Mouse (Mus musculus) neural tube, embryonic 11.5 days (tissue): ENCODE measurements around the gene Gm42417. TPM values are rescaled to one million over a fixed set of nuclear protein-coding genes. Genes with fewer than 3 reads are reported as not detected.

ENCODE experiments used
- ATAC-seq: fragments of 200-750 bp; cut with Nextera tagmentation; 2 replicates; pipeline ENCODE4 v1.8.0; 2017; ENCODE audit warnings: moderate number of reproducible peaks, mild to moderate bottlenecking, moderate TSS enrichment, moderate library complexity; ENCODE audit not compliant: insufficient read depth, low FRiP score, low TSS enrichment
- DNase-seq: peaks from one replicate; pipeline ENCODE4 v3.0.0-alpha.2; 2015; ENCODE audit warnings: low spot score
- H3K27ac ChIP-seq: fragments of 300-500 bp; sonication (generic); 2 replicates; pipeline ENCODE4 v1.5.1; 2014; ENCODE audit warnings: low read depth, mild to moderate bottlenecking, low read length
- H3K27me3 ChIP-seq: fragments of 300-500 bp; sonication (generic); 2 replicates; pipeline ENCODE4 v1.6.1; 2014; ENCODE audit warnings: mild to moderate bottlenecking, low read length, mixed read lengths; ENCODE audit not compliant: control insufficient read depth, insufficient read depth
- H3K36me3 ChIP-seq: fragments of 300-500 bp; sonication (generic); 2 replicates; pipeline ENCODE4 v1.6.1; 2014; ENCODE audit warnings: mild to moderate bottlenecking, low read length, moderate library complexity, mixed read lengths; ENCODE audit not compliant: control insufficient read depth, insufficient read depth
- H3K4me1 ChIP-seq: fragments of 300-500 bp; sonication (generic); 2 replicates; pipeline ENCODE4 v1.6.1; 2014; ENCODE audit warnings: low read length, mixed read lengths; ENCODE audit not compliant: control insufficient read depth, insufficient read depth
- H3K4me2 ChIP-seq: fragments of 300-500 bp; sonication (generic); 2 replicates; pipeline ENCODE4 v1.6.1; 2014; ENCODE audit warnings: low read depth, mild to moderate bottlenecking, moderate library complexity
- H3K4me3 ChIP-seq: fragments of 300-500 bp; sonication (generic); 2 replicates; pipeline ENCODE4 v1.5.1; 2014; ENCODE audit warnings: low read depth, low read length
- H3K9ac ChIP-seq: fragments of 300-500 bp; sonication (generic); 2 replicates; pipeline ENCODE4 v1.6.1; 2014; ENCODE audit warnings: mild to moderate bottlenecking, low read length
- H3K9me3 ChIP-seq: fragments of 300-500 bp; sonication (generic); 2 replicates; pipeline ENCODE4 v1.6.1; 2016; ENCODE audit warnings: low read length; ENCODE audit not compliant: control insufficient read depth
- WGBS: fragments of 180-500 bp; shearing (Covaris S2); extraction: QIAGEN DNeasy Blood & Tissue Kit; methylation state at CpG from one replicate; pipeline ENCODE4 v1.1.7; 2014; 5-methylcytosine and 5-hydroxymethylcytosine counted together
- polyA plus RNA-seq: library from polyadenylated mRNA; unstranded; fragments of >200 nt; fragmentation: Nextera tagmentation; extraction: Ambion mirVana; gene quantifications from 2 replicates; pipeline ENCODE4 v1.2.1, GENCODE M21; 2014

Gene Gm42417
- polyA plus RNA-seq, result 0.28 TPM in 1 of 2 replicates, not detected in the other

DNA sequence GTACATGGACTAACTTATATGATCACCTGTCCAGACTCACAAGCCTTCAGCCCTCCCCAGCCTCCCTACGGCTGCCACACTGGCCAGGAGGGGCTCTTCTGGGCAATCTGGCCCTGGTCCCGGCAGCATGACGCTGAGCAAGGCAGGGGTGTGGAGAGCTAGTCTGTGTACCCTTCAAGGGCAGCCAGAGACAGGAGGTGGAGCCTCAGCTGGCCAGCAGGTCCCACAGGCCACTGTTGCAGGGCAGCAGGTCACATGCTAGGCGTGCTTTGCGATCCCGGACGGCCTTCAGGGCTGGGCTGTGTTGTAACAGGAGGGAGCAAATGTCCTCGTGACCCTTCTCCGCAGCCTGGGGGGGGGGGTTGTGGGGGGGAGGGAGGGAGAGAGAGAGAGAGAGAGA is at the start of gene Gm42417:
Gene Gm42417, minus strand, starts transcription at position 244 of the 400 bp plus-strand sequence.
- DNase-seq (no peak), ATAC-seq (no peak)
- peaks cover 7% of the 10 kb centered on the region; the same call in 1 of the 2 replicates for H3K36me3 ChIP-seq
- H3K4me1 ChIP-seq, result no peaks in the 10 kb centered on the region
- no peak within 1 kb of the TSS for H3K27ac ChIP-seq
- 47% methylated on average over 9 of the region's 9 CpGs for WGBS
- H3K4me3 ChIP-seq, result no peak within 1 kb of the TSS
- H3K9ac ChIP-seq, result no peak within 1 kb of the TSS
- H3K9me3 ChIP-seq, result no peaks in the 10 kb centered on the region
- H3K4me2 ChIP-seq, result no peak within 1 kb of the TSS
- H3K27me3 ChIP-seq, result no peaks in the 10 kb centered on the region

DNA sequence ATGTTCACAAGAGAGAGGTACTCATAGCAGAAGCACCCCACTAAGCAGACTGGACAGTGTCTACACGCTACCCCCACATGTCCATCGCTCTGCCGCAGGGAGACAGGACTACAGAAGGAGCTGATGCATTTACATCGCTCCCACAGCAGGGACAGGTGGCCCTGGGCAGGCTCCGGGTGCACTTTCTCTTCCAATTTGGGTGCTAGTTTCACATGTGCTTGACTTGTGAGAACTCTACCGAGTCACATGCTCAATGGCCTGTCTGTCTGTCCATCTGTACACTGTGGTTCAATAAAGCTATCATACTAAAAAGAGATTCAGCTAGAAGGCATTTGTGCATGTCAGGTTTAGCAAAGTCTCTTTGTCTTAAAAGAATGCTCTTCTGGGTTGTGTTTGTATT is 48.6 kb upstream of the Gm42417 start:
- H3K36me3 ChIP-seq, result no peaks in the 10 kb centered on the region
- H3K27ac ChIP-seq, result no peak overlapping the region
- no peaks in the 10 kb centered on the region for H3K27me3 ChIP-seq
- H3K4me3 ChIP-seq, result no peak overlapping the region
- ATAC-seq (no peak), DNase-seq (no peak)
- H3K9ac ChIP-seq, result no peak overlapping the region
- H3K4me2 ChIP-seq, result no peak overlapping the region
- peaks cover 12% of the 10 kb centered on the region for H3K4me1 ChIP-seq
- 84% methylated on average over 6 of the region's 6 CpGs for WGBS
- H3K9me3 ChIP-seq, result no peaks in the 10 kb centered on the region

DNA sequence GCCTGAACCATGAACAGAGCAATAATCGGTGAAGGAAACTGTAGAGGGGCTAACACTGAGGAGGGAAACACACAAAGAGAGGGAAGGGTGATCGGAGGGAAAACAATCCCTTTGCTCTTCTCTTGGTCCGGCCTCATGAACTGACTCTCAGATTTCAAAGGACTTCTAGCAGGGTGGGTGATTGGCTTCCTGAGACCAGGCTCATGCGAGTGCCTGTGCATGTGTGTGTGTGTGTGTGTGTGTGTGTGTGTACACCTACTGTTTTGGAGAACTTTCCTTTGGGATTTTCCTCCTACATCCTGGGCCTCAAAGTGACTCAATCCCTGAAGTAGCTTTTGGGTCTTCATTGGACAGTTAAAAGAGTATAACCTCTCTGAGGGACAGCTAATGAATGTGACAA is 47.1 kb upstream of the Gm42417 start:
- Histone ChIP-seq H3K27ac (no peak overlapping the region), H3K36me3 (no peaks in the 10 kb centered on the region), H3K9me3 (no peaks in the 10 kb centered on the region), H3K4me1 (peaks cover 12% of the 10 kb centered on the region), H3K9ac (no peak overlapping the region), H3K4me3 (no peak overlapping the region), H3K27me3 (no peaks in the 10 kb centered on the region), H3K4me2 (no peak overlapping the region)
- ATAC-seq (no peak), DNase-seq (no peak)
- 20% methylated on average over 4 of the region's 4 CpGs for WGBS

DNA sequence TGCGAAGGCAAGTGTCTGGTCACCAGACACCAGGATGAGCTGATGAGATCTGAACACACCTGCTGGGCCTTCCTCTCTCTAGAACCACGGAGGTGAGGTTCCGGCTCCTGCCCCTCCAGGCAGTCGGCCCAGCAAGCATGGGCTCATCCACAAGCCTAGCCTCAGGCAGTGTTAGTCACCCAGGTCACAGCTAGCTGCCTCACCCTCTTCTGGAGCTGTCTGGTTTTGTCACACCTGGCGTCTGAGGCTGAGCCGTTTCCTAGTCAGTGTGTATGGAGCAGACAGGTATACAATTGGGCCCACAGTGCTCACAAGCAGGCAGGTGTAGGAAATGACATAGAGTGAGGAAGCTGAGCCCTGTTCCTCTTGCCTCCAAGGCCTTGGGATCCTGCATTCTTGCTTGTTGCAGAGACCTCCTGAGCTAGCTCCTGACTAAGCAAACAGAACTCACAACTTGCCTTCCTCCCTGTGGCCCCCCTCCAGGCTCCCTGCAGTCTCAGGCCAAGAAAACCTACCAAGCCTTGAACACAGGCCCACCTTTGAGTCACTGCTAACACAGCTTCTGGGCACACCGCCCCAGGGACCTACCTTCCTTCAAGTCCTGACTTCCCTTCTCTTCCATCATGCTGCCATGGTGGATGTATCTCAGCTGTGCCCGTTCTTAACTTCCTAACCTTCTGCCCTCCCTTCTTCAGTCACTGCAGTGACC is 44.3 kb upstream of the Gm42417 start:
- Histone ChIP-seq H3K27ac (no peak overlapping the region), H3K36me3 (no peaks in the 10 kb centered on the region), H3K9me3 (no peaks in the 10 kb centered on the region), H3K4me1 (peaks cover 19% of the 10 kb centered on the region), H3K27me3 (no peaks in the 10 kb centered on the region), H3K9ac (no peak overlapping the region), H3K4me2 (no peak overlapping the region), H3K4me3 (no peak overlapping the region)
- ATAC-seq, result no peak
- 80% methylated on average over 8 of the region's 8 CpGs for WGBS
- no peak for DNase-seq

DNA sequence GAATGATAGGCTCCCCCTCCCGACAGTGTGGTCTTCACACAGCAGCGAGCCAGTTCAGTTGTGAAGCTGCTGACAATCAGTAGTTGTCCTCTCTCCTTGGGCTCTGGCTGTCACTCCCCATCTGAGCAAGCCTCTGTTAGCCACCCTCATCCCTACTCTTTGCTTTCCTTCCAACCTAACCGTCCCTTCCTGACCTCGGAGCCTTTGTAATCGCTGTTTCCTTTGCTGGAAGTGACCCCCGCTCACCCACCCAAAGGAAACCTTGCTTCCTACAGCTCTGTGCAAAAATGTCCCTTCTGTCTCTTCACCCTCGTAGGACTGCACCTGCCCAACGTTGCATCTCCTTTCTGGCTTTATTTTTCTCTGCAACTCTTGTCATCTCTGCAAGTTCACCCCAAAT is 43.0 kb upstream of the Gm42417 start:
- Histone ChIP-seq H3K9me3 (no peaks in the 10 kb centered on the region), H3K36me3 (no peaks in the 10 kb centered on the region), H3K4me2 (no peak overlapping the region), H3K4me3 (no peak overlapping the region), H3K27me3 (no peaks in the 10 kb centered on the region), H3K27ac (no peak overlapping the region), H3K4me1 (peaks cover 16% of the 10 kb centered on the region), H3K9ac (no peak overlapping the region)
- DNase-seq (no peak), ATAC-seq (no peak)
- 76% methylated on average over 8 of the region's 8 CpGs for WGBS

DNA sequence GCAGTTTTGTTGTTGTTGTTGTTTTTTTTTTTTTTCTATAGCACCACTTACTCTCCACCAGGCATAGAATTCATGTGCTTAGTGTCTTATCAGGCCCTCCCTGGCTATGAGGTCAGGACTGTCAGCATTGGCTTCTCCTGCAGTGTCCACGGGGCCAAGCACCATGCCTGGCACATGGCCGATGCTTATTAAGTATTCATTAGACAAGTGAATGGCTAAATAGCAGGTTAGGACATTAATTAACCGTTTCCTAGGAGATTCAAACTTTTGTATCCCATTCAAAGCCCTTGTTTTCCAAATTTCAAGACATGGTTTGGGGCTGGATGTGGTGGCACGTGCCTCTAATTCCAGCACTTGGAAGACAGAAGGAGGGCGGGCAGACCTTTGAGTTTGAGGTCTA is 42.0 kb upstream of the Gm42417 start:
- Histone ChIP-seq H3K27me3 (no peaks in the 10 kb centered on the region), H3K27ac (no peak overlapping the region), H3K4me2 (no peak overlapping the region), H3K36me3 (no peaks in the 10 kb centered on the region), H3K9ac (no peak overlapping the region), H3K9me3 (no peaks in the 10 kb centered on the region), H3K4me1 (peaks cover 16% of the 10 kb centered on the region), H3K4me3 (no peak overlapping the region)
- ATAC-seq, result no peak
- WGBS, result 68% methylated on average over 5 of the region's 5 CpGs
- DNase-seq, result no peak

DNA sequence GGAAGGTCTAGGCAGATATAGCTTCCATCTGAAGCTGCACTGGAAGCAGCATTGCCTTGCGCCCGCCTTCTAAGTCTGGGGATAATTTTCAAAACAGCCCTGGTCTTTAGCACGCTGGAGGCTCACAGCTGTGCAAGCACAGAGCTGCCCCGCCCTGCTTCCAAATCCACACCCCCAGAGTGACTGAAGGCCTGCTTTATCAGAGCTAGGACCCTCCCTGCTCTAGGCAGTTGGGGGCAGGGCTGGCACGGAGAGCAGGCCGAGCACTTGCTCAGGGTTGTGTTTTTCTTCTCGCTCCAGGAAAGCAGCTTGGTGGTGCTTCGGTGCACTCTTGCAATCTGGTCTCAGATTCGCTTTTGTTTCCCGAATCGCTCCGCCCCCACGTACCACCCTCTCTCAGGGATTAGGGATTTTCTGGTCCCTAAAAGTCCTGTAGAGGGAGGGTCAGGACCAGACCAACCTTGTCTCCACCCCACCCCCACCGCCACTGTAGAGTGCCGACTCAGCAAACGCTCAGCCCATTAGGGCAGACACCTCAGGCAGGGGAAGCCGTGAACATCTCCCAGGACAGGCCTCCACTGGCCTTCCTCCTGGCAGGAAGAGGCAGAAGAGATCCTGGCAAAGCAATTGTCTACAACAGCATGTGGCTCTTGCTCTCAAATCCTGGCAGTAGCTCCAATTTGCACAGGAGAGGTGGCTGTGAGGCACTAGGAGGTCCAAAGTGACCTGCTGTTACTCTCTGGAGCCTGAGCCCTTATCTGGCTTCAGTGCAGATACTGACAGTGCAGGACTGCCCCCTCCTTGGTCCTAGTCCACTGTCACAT is 41.4 kb upstream of the Gm42417 start:
- no peaks in the 10 kb centered on the region for H3K27me3 ChIP-seq
- H3K9ac ChIP-seq, result peak overlapping the region; percentile 41
- DNase-seq (peak; percentile 73), ATAC-seq (peak; percentile 88)
- peak overlapping the region; percentile 81 for H3K27ac ChIP-seq
- no peaks in the 10 kb centered on the region for H3K9me3 ChIP-seq
- peak overlapping the region; percentile 27 for H3K4me2 ChIP-seq
- no peaks in the 10 kb centered on the region for H3K36me3 ChIP-seq
- H3K4me1 ChIP-seq, result peaks cover 16% of the 10 kb centered on the region
- WGBS, result 2% methylated on average over 17 of the region's 17 CpGs
- H3K4me3 ChIP-seq, result no peak overlapping the region

DNA sequence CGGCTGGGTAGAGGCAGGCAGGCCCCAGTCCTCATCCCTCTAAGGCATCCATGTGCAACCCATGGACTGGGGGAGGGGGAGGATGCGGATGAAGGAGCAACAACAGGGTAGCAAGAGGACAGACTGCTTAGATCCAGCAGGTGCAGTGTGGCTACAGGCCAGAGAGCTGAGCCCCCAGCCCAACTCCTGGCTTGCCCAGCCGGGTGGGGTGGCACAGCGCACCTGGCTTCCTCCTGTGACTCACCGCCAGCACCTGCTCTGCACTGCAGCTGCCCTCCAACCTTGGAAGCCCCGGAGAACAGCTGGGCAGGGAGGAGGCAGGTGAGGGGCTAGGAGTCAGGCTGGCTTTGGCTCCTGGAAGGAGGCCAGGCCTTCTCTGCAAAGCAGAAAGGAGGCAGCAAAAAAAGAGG is 40.8 kb upstream of the Gm42417 start:
- DNase-seq (no peak), ATAC-seq (peak; percentile 42; the same call in 1 of the 2 replicates)
- Histone ChIP-seq H3K27me3 (no peaks in the 10 kb centered on the region), H3K36me3 (no peaks in the 10 kb centered on the region), H3K9me3 (no peaks in the 10 kb centered on the region), H3K27ac (peak overlapping the region; percentile 81), H3K4me3 (no peak overlapping the region), H3K4me1 (peaks cover 16% of the 10 kb centered on the region), H3K4me2 (peak overlapping the region; percentile 27), H3K9ac (peak overlapping the region; percentile 41)
- 28% methylated on average over 6 of the region's 6 CpGs for WGBS
